33 mouse cellular contexts compared by ENCODE assay signal in genomic region chrX:153254256-153254655, GRCm38 (mm10). TPM values are rescaled to one million over a fixed set of nuclear protein-coding genes. Genes with fewer than 3 reads are reported as not detected.
"Had no signal": no experiment of that assay in that cellular context is flagged by ENCODE, and none has a peak within 500 bp of the region (broad histone marks: within the 10 kb centered on the region; RNA-seq: fewer than 3 reads in every experiment).

No protein-coding gene starts in this region.

- H3K4me2 ChIP-seq: limb, embryonic 12.5 days; limb, embryonic 13.5 days; limb, embryonic 15.5 days; liver, embryonic 11.5 days; liver, embryonic 12.5 days; liver, embryonic 13.5 days; liver, embryonic 15.5 days; lung, embryonic 14.5 days; lung, embryonic 15.5 days; midbrain, embryonic 11.5 days; midbrain, embryonic 12.5 days; midbrain, embryonic 13.5 days; midbrain, embryonic 15.5 days; neural tube, embryonic 12.5 days had no signal

- DNase-seq: left cerebral cortex, postnatal 4 days; liver; liver, embryonic 13.5 days; lung, adult 18-20 months; lung, adult 2 months; lung, embryonic 14.5 days; lung, postnatal 10 days; lung, postnatal 14 days; lung, postnatal 36 days; lung, postnatal 4 days; midbrain, embryonic 14.5 days had no signal

- H3K9me3 ChIP-seq: limb, embryonic 10.5 days; limb, embryonic 12.5 days; limb, embryonic 13.5 days; limb, embryonic 15.5 days; liver, embryonic 12.5 days; liver, embryonic 13.5 days; liver, embryonic 15.5 days; lung, embryonic 15.5 days; megakaryocyte, embryonic 14.5 days; midbrain, embryonic 10.5 days; midbrain, embryonic 12.5 days; midbrain, embryonic 13.5 days; midbrain, embryonic 15.5 days; neural tube, embryonic 12.5 days had no signal

- H3K9ac ChIP-seq: limb, embryonic 12.5 days; limb, embryonic 13.5 days; limb, embryonic 15.5 days; liver, embryonic 12.5 days; liver, embryonic 13.5 days; liver, embryonic 14.5 days; liver, embryonic 15.5 days; lung, embryonic 14.5 days; lung, embryonic 15.5 days; midbrain, embryonic 12.5 days; midbrain, embryonic 13.5 days; midbrain, embryonic 15.5 days; neural tube, embryonic 12.5 days had no signal

- H3K36me3 ChIP-seq: limb, embryonic 10.5 days; limb, embryonic 12.5 days; limb, embryonic 13.5 days; limb, embryonic 15.5 days; liver, embryonic 12.5 days; liver, embryonic 13.5 days; liver, embryonic 15.5 days; lung, embryonic 15.5 days; midbrain, embryonic 10.5 days; midbrain, embryonic 12.5 days; midbrain, embryonic 13.5 days; midbrain, embryonic 15.5 days; neural tube, embryonic 12.5 days had no signal

- H3K27me3 ChIP-seq: limb, embryonic 12.5 days; limb, embryonic 13.5 days; limb, embryonic 15.5 days; liver, embryonic 12.5 days; liver, embryonic 13.5 days; liver, embryonic 15.5 days; lung, embryonic 15.5 days; midbrain, embryonic 12.5 days; midbrain, embryonic 13.5 days; midbrain, embryonic 15.5 days; neural tube, embryonic 12.5 days had no signal

- H3K4me1 ChIP-seq: limb, embryonic 10.5 days; limb, embryonic 12.5 days; limb, embryonic 13.5 days; limb, embryonic 15.5 days; liver, embryonic 12.5 days; liver, embryonic 13.5 days; liver, embryonic 15.5 days; lung, embryonic 15.5 days; megakaryocyte, embryonic 14.5 days; midbrain, embryonic 10.5 days; midbrain, embryonic 12.5 days; midbrain, embryonic 13.5 days; midbrain, embryonic 15.5 days; neural tube, embryonic 12.5 days had no signal

- H3K27ac ChIP-seq: left cerebral cortex, adult 2 months; limb, embryonic 10.5 days; limb, embryonic 12.5 days; limb, embryonic 13.5 days; limb, embryonic 15.5 days; liver, embryonic 12.5 days; liver, embryonic 13.5 days; liver, embryonic 14.5 days; liver, embryonic 15.5 days; lung, embryonic 15.5 days; macrophage; midbrain, embryonic 10.5 days; midbrain, embryonic 12.5 days; midbrain, embryonic 13.5 days; midbrain, embryonic 15.5 days; neural tube, embryonic 12.5 days had no signal

- ATAC-seq: liver, embryonic 12.5 days; lung, postnatal 0 days; midbrain, embryonic 13.5 days; midbrain, embryonic 15.5 days; midbrain, embryonic 16.5 days had no signal

- H3K4me3 ChIP-seq: left cerebral cortex, adult 2 months; limb, embryonic 10.5 days; limb, embryonic 12.5 days; limb, embryonic 13.5 days; limb, embryonic 15.5 days; liver, embryonic 12.5 days; liver, embryonic 13.5 days; liver, embryonic 15.5 days; lung, embryonic 15.5 days; megakaryocyte, embryonic 14.5 days; midbrain, embryonic 10.5 days; midbrain, embryonic 12.5 days; midbrain, embryonic 13.5 days; midbrain, embryonic 15.5 days; myocyte; neural tube, embryonic 12.5 days had no signal

RNA-seq across cellular contexts. Expression of gene Klf8, which starts 17.0 kb away (rescaled TPM):
- polyA plus RNA-seq: liver, adult 2 months had no signal
